In genomic region chr12:104378815-104379214, GRCm38 (mm10) we compare ENCODE assay signal across 38 mouse cellular contexts. TPM values are rescaled to one million over a fixed set of nuclear protein-coding genes. Genes with fewer than 3 reads are reported as not detected.
"Had no signal": no experiment of that assay in that cellular context is flagged by ENCODE, and none has a peak within 500 bp of the region (broad histone marks: within the 10 kb centered on the region; RNA-seq: fewer than 3 reads in every experiment).

No protein-coding gene starts in this region.

RNA-seq across cellular contexts. Expression of gene Serpina3n, which starts 27.7 kb away (rescaled TPM):
- total RNA-seq: megakaryocyte progenitor cell, adult 5-6 weeks; megakaryocyte-erythroid progenitor cell, adult 5-6 weeks; monocyte, adult 5-6 weeks had no signal
- polyA plus RNA-seq: limb, embryonic 10.5 days; limb, embryonic 11.5 days; limb, embryonic 12.5 days; liver, embryonic 11.5 days; liver, embryonic 12.5 days; lung, embryonic 14.5 days; macrophage; midbrain, embryonic 10.5 days; midbrain, embryonic 11.5 days; midbrain, embryonic 12.5 days; midbrain, embryonic 13.5 days; neural tube, embryonic 11.5 days had no signal

RNA-seq across cellular contexts. Expression of gene Serpina3k, which starts 40.5 kb away (rescaled TPM):
- total RNA-seq: left cerebral cortex, postnatal 10 days; left cerebral cortex, postnatal 14 days; left cerebral cortex, postnatal 25 days; left cerebral cortex, postnatal 36 days; left cerebral cortex, postnatal 4 days; megakaryocyte progenitor cell, adult 5-6 weeks; megakaryocyte, adult 5-6 weeks; megakaryocyte-erythroid progenitor cell, adult 5-6 weeks; midbrain, postnatal 0 days; monocyte, adult 5-6 weeks had no signal
- polyA plus RNA-seq: limb, embryonic 10.5 days; limb, embryonic 11.5 days; limb, embryonic 12.5 days; limb, embryonic 13.5 days; limb, embryonic 14.5 days; limb, embryonic 15.5 days; liver, embryonic 11.5 days; liver, embryonic 12.5 days; liver, embryonic 13.5 days; liver, embryonic 14.5 days; liver, embryonic 15.5 days; liver, embryonic 16.5 days; lung, embryonic 14.5 days; lung, embryonic 15.5 days; lung, embryonic 16.5 days; macrophage; midbrain, embryonic 10.5 days; midbrain, embryonic 11.5 days; midbrain, embryonic 12.5 days; midbrain, embryonic 13.5 days; midbrain, embryonic 14.5 days; midbrain, embryonic 15.5 days; midbrain, embryonic 16.5 days; midbrain, postnatal 0 days; myocyte; neural tube, embryonic 11.5 days; neural tube, embryonic 12.5 days; neural tube, embryonic 13.5 days had no signal

RNA-seq across cellular contexts. Expression of gene Serpina3m, which starts 40.5 kb away (rescaled TPM):
- total RNA-seq: left cerebral cortex, postnatal 10 days; left cerebral cortex, postnatal 14 days; left cerebral cortex, postnatal 36 days; left cerebral cortex, postnatal 4 days; megakaryocyte progenitor cell, adult 5-6 weeks; megakaryocyte, adult 5-6 weeks; megakaryocyte-erythroid progenitor cell, adult 5-6 weeks; midbrain, postnatal 0 days; monocyte, adult 5-6 weeks had no signal
- polyA plus RNA-seq: limb, embryonic 10.5 days; limb, embryonic 11.5 days; limb, embryonic 12.5 days; limb, embryonic 13.5 days; limb, embryonic 14.5 days; limb, embryonic 15.5 days; liver, embryonic 11.5 days; liver, embryonic 12.5 days; liver, embryonic 13.5 days; liver, embryonic 15.5 days; lung, embryonic 14.5 days; lung, embryonic 15.5 days; lung, embryonic 16.5 days; lung, postnatal 0 days; macrophage; midbrain, embryonic 10.5 days; midbrain, embryonic 11.5 days; midbrain, embryonic 12.5 days; midbrain, embryonic 13.5 days; midbrain, embryonic 14.5 days; midbrain, embryonic 15.5 days; midbrain, embryonic 16.5 days; midbrain, postnatal 0 days; myocyte; neural tube, embryonic 11.5 days; neural tube, embryonic 12.5 days; neural tube, embryonic 13.5 days had no signal
